Mouse (Mus musculus): ENCODE results near the gene Hectd4. TPM values are rescaled to one million over a fixed set of nuclear protein-coding genes. Genes with fewer than 3 reads are reported as not detected.

The Hectd4 gene
- polyA plus RNA-seq, 1 experiment from 2014 or later, result 9.5 TPM

GRCm38 (mm10) chr5:121292309-121293165 lies 72.5 kb downstream of the Hectd4 start:
- Histone ChIP-seq H3K4me1 (ENCODE audit: control insufficient read depth, insufficient read depth, low read length) (no peaks in the 10 kb centered on the region), H3K4me2 (replicated peaks; ENCODE audit: low read depth, low read length) (no peak overlapping the region), H3K9me3 (ENCODE audit: control insufficient read depth, low read depth, low read length) (no peaks in the 10 kb centered on the region), H3K9ac (replicated peaks; ENCODE audit: low read depth, low read length) (no peak overlapping the region), H3K27ac (ENCODE audit: low read length) (no peak overlapping the region), H3K27me3 (ENCODE audit: control insufficient read depth, insufficient read depth, low read length) (no peaks in the 10 kb centered on the region), H3K4me3 (ENCODE audit: low read depth, low read length) (no peak overlapping the region), H3K36me3 (ENCODE audit: control insufficient read depth, insufficient read depth, low read length) (peaks cover 55% of the 10 kb centered on the region)
- WGBS, result 73% methylated on average over 16 of the region's 16 CpGs
- no peak for ATAC-seq (ENCODE audit: insufficient number of reproducible peaks, insufficient read depth, low FRiP score, low read depth)

GRCm38 (mm10) chr5:121305009-121305408 lies 85.0 kb downstream of the Hectd4 start:
- ATAC-seq (ENCODE audit: insufficient number of reproducible peaks, insufficient read depth, low FRiP score, low read depth), result no peak
- H3K9ac ChIP-seq (replicated peaks; ENCODE audit: low read depth, low read length), result no peak overlapping the region
- H3K27ac ChIP-seq (ENCODE audit: low read length), result no peak overlapping the region
- H3K27me3 ChIP-seq (ENCODE audit: control insufficient read depth, insufficient read depth, low read length), result no peaks in the 10 kb centered on the region
- H3K36me3 ChIP-seq (ENCODE audit: control insufficient read depth, insufficient read depth, low read length), result peaks cover 69% of the 10 kb centered on the region
- no peaks in the 10 kb centered on the region for H3K9me3 ChIP-seq (ENCODE audit: control insufficient read depth, low read depth, low read length)
- no peak overlapping the region for H3K4me2 ChIP-seq (replicated peaks; ENCODE audit: low read depth, low read length)
- 88% methylated on average over 7 of the region's 7 CpGs for WGBS
- H3K4me3 ChIP-seq (ENCODE audit: low read depth, low read length), result no peak overlapping the region
- H3K4me1 ChIP-seq (ENCODE audit: control insufficient read depth, insufficient read depth, low read length), result no peaks in the 10 kb centered on the region

- Histone ChIP-seq H3K27me3 (ENCODE audit: control insufficient read depth, insufficient read depth, low read length) (no peaks in the 10 kb centered on the region), H3K9ac (replicated peaks; ENCODE audit: low read depth, low read length) (no peak overlapping the region), H3K4me2 (replicated peaks; ENCODE audit: low read depth, low read length) (no peak overlapping the region), H3K4me3 (ENCODE audit: low read depth, low read length) (no peak overlapping the region), H3K4me1 (ENCODE audit: control insufficient read depth, insufficient read depth, low read length) (no peaks in the 10 kb centered on the region), H3K36me3 (ENCODE audit: control insufficient read depth, insufficient read depth, low read length) (peaks cover 75% of the 10 kb centered on the region), H3K9me3 (ENCODE audit: control insufficient read depth, low read depth, low read length) (no peaks in the 10 kb centered on the region), H3K27ac (ENCODE audit: low read length) (no peak overlapping the region)
- 86% methylated on average over 3 of the region's 3 CpGs for WGBS
- ATAC-seq (ENCODE audit: insufficient number of reproducible peaks, insufficient read depth, low FRiP score, low read depth), result no peak
These were observed 87.6 kb downstream of the Hectd4 start for GRCm38 (mm10) chr5:121307620-121308019.

DNA sequence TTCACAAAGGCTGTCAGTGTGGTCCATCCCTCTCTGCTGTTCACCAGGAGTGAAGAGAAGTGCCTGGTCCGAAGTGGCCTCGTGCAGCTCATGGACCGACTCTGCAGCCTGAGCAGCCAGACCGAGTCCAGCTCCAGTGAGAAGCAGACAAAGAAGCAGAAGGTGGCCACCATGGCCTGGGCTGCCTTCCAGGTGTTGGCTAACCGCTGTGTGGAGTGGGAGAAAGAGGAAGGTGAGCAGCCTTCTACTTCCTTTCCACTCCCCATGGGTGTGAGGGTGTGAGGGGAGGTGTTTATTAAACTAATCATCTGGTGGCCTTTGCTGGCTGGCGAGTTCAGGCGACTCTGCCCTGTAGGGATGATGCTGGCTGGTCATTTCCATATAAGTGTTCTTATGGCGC lies 91.6 kb downstream of the Hectd4 start:
- H3K27ac ChIP-seq (ENCODE audit: low read length), result no peak overlapping the region
- H3K9ac ChIP-seq (replicated peaks; ENCODE audit: low read depth, low read length), result no peak overlapping the region
- peaks cover 73% of the 10 kb centered on the region for H3K36me3 ChIP-seq (ENCODE audit: control insufficient read depth, insufficient read depth, low read length)
- 90% methylated on average over 8 of the region's 8 CpGs for WGBS
- no peaks in the 10 kb centered on the region for H3K4me1 ChIP-seq (ENCODE audit: control insufficient read depth, insufficient read depth, low read length)
- H3K9me3 ChIP-seq (ENCODE audit: control insufficient read depth, low read depth, low read length), result no peaks in the 10 kb centered on the region
- ATAC-seq (ENCODE audit: insufficient number of reproducible peaks, insufficient read depth, low FRiP score, low read depth), result no peak
- H3K4me2 ChIP-seq (replicated peaks; ENCODE audit: low read depth, low read length), result no peak overlapping the region
- H3K27me3 ChIP-seq (ENCODE audit: control insufficient read depth, insufficient read depth, low read length), result no peaks in the 10 kb centered on the region
- H3K4me3 ChIP-seq (ENCODE audit: low read depth, low read length), result no peak overlapping the region

DNA sequence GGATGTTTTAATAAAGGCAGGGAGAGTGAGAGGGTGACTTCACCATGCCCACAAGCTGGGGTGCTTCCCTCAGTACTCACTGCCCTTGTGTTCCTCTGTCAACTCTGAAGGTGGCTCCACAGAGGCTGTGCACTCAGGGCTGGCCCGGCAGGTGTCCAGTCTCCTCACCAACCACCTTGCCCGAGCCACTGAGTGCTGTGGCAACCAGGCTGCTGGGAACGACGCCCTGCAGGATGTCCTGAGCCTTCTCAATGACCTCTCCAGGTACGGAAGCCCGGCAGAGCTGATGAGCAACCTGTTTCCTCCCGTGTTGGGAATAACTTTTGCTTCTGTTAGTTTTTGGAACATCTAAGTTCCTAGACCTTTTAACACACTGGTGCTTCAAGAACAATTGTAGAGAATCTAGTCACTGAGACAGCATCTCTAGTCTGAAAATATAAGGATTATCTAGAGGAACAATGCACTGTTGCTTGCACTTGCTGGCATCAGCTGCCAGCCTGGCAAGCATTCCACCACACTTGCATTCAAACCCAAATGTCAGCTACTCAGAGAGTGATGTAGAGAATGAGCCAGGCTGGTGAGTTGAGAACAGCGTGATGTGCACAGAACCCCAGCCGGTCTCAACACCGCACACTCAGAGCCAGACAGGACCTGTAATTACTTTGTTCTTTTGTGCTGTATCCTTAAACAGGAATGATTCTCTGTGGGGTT lies 93.9 kb downstream of the Hectd4 start:
- no peak overlapping the region for H3K27ac ChIP-seq (ENCODE audit: low read length)
- no peak for ATAC-seq (ENCODE audit: insufficient number of reproducible peaks, insufficient read depth, low FRiP score, low read depth)
- H3K9me3 ChIP-seq (ENCODE audit: control insufficient read depth, low read depth, low read length), result no peaks in the 10 kb centered on the region
- no peak overlapping the region for H3K4me2 ChIP-seq (replicated peaks; ENCODE audit: low read depth, low read length)
- no peaks in the 10 kb centered on the region for H3K4me1 ChIP-seq (ENCODE audit: control insufficient read depth, insufficient read depth, low read length)
- 91% methylated on average over 10 of the region's 10 CpGs for WGBS
- no peak overlapping the region for H3K9ac ChIP-seq (replicated peaks; ENCODE audit: low read depth, low read length)
- no peaks in the 10 kb centered on the region for H3K27me3 ChIP-seq (ENCODE audit: control insufficient read depth, insufficient read depth, low read length)
- no peak overlapping the region for H3K4me3 ChIP-seq (ENCODE audit: low read depth, low read length)
- H3K36me3 ChIP-seq (ENCODE audit: control insufficient read depth, insufficient read depth, low read length), result peaks cover 68% of the 10 kb centered on the region

- H3K4me3 ChIP-seq (ENCODE audit: low read depth, low read length), result no peak overlapping the region
- H3K36me3 ChIP-seq (ENCODE audit: control insufficient read depth, insufficient read depth, low read length), result peaks cover 65% of the 10 kb centered on the region
- no peaks in the 10 kb centered on the region for H3K9me3 ChIP-seq (ENCODE audit: control insufficient read depth, low read depth, low read length)
- 88% methylated on average over 14 of the region's 14 CpGs for WGBS
- ATAC-seq (ENCODE audit: insufficient number of reproducible peaks, insufficient read depth, low FRiP score, low read depth), result 0 out of 2 replicates have a peak, but pooled peaks have one; percentile 14
- H3K9ac ChIP-seq (replicated peaks; ENCODE audit: low read depth, low read length), result no peak overlapping the region
- no peak overlapping the region for H3K4me2 ChIP-seq (replicated peaks; ENCODE audit: low read depth, low read length)
- no peaks in the 10 kb centered on the region for H3K27me3 ChIP-seq (ENCODE audit: control insufficient read depth, insufficient read depth, low read length)
- no peaks in the 10 kb centered on the region for H3K4me1 ChIP-seq (ENCODE audit: control insufficient read depth, insufficient read depth, low read length)
- H3K27ac ChIP-seq (ENCODE audit: low read length), result no peak overlapping the region
These were observed 106.2 kb downstream of the Hectd4 start for GRCm38 (mm10) chr5:121326079-121326805.

GRCm38 (mm10) chr5:121329333-121330058 lies 109.5 kb downstream of the Hectd4 start:
- Histone ChIP-seq H3K4me1 (ENCODE audit: control insufficient read depth, insufficient read depth, low read length) (no peaks in the 10 kb centered on the region), H3K9me3 (ENCODE audit: control insufficient read depth, low read depth, low read length) (no peaks in the 10 kb centered on the region), H3K4me2 (replicated peaks; ENCODE audit: low read depth, low read length) (peak overlapping the region; percentile 28), H3K9ac (replicated peaks; ENCODE audit: low read depth, low read length) (no peak overlapping the region; the same call in 1 of the 2 replicates), H3K27me3 (ENCODE audit: control insufficient read depth, insufficient read depth, low read length) (no peaks in the 10 kb centered on the region), H3K27ac (ENCODE audit: low read length) (peak overlapping the region; percentile 44; the same call in 1 of the 2 replicates), H3K36me3 (ENCODE audit: control insufficient read depth, insufficient read depth, low read length) (peaks cover 68% of the 10 kb centered on the region), H3K4me3 (ENCODE audit: low read depth, low read length) (peak overlapping the region; percentile 9; the same call in 1 of the 2 replicates)
- WGBS, result 76% methylated on average over 11 of the region's 11 CpGs
- ATAC-seq (ENCODE audit: insufficient number of reproducible peaks, insufficient read depth, low FRiP score, low read depth), result no peak
